Mouse (Mus musculus) left cerebral cortex, postnatal 36 days (tissue): ENCODE data around the gene Ddx27. TPM values are rescaled to one million over a fixed set of nuclear protein-coding genes. Genes with fewer than 3 reads are reported as not detected.
"Not testable (repeated sequence)": the region's sequence is repeated elsewhere in the genome, so short reads cannot be mapped to it uniquely, and the experiment has no call there.

Experiments
- DNase-seq, 2 experiments: peaks; one replicate each; pipeline ENCODE4 v3.0.0; 2021 to 2022; ENCODE audit warnings: low spot score in 2 of 2, mixed read lengths in 1 of 2
- intact Hi-C: fragments of 180-260 bp; cut with DNase I; formaldehyde crosslinking; loops from one replicate; pipeline ENCODE4 v1.15.1; 2025
- total RNA-seq, 2 experiments: library from RNA; stranded (reverse); gene quantifications; 2 replicates each; pipeline ENCODE4 v1.2.3; 2021

Gene Ddx27
- 10 to 100 TPM; 26.0 to 39.1 TPM for total RNA-seq

GRCm38 (mm10) chr2:167014702-167015381, at the start of gene Ddx27:
Gene Ddx27, plus strand, starts transcription at chr2:167015193.
- peak; percentile 93 to 95 for DNase-seq
- intact Hi-C loops = loop anchor here (5.0 kb wide), 1 partner anchor 42 kb away; no protein-coding TSS in a partner anchor

- no peak for DNase-seq
- intact Hi-C loops = no loop called here
These were observed 41.8 kb upstream of the Ddx27 start for GRCm38 (mm10) chr2:166973153-166973552.

GRCm38 (mm10) chr2:166974177-166974872, 40.7 kb upstream of the Ddx27 start:
- intact Hi-C loops = no loop called here
- no peak for DNase-seq

- DNase-seq = no peak
- intact Hi-C loops = no loop called here
These were observed 38.6 kb upstream of the Ddx27 start for GRCm38 (mm10) chr2:166976356-166976755.

GRCm38 (mm10) chr2:166977490-166977889, 37.5 kb upstream of the Ddx27 start:
- intact Hi-C loops = no loop called here
- DNase-seq = no peak

GRCm38 (mm10) chr2:166980161-166980560, 34.8 kb upstream of the Ddx27 start:
- intact Hi-C loops = no loop called here
- DNase-seq = no peak

- no peak for DNase-seq
- intact Hi-C loops = no loop called here
These were observed 31.6 kb upstream of the Ddx27 start for GRCm38 (mm10) chr2:166983351-166983894.

- DNase-seq = no peak
- intact Hi-C loops = no loop called here
These were observed 24.1 kb upstream of the Ddx27 start for GRCm38 (mm10) chr2:166990861-166991260.

- intact Hi-C loops = no loop called here
- no peak for DNase-seq
These were observed 23.0 kb upstream of the Ddx27 start for GRCm38 (mm10) chr2:166991945-166992344.

GRCm38 (mm10) chr2:166995021-166995795, 19.8 kb upstream of the Ddx27 start:
- peak in 1 of 2 experiments; percentile 23 for DNase-seq
- intact Hi-C loops = no loop called here

- intact Hi-C loops = no loop called here
- DNase-seq = peak; percentile 94
These were observed 19.0 kb upstream of the Ddx27 start, which contains the start of gene Stau1 for GRCm38 (mm10) chr2:166995796-166996532. Gene Stau1, minus strand, starts transcription at chr2:166996299.

- DNase-seq = no peak
- intact Hi-C loops = no loop called here
These were observed 18.5 kb upstream of the Ddx27 start for GRCm38 (mm10) chr2:166996533-166996894.

- no peak for DNase-seq
- intact Hi-C loops = loop anchor here (10.0 kb wide), 1 partner anchor 117 kb away; no protein-coding TSS in a partner anchor
These were observed 13.5 kb upstream of the Ddx27 start for GRCm38 (mm10) chr2:167001486-167001885.

GRCm38 (mm10) chr2:167004099-167004854, 10.7 kb upstream of the Ddx27 start:
- intact Hi-C loops = loop anchor here (2.0 to 10.0 kb wide), 2 partner anchors 47 to 119 kb away; no protein-coding TSS in a partner anchor
- DNase-seq = peak; percentile 62 to 63

- intact Hi-C loops = loop anchor here (10.0 kb wide), 1 partner anchor 122 kb away; no protein-coding TSS in a partner anchor
These were observed 8.6 kb upstream of the Ddx27 start for GRCm38 (mm10) chr2:167006355-167006754.

GRCm38 (mm10) chr2:167007001-167007491, 7.9 kb upstream of the Ddx27 start:
- peak in 1 of 2 experiments; percentile 20 for DNase-seq
- intact Hi-C loops = loop anchor here (10.0 kb wide), 1 partner anchor 122 kb away; no protein-coding TSS in a partner anchor

More at GRCm38 (mm10) chr2:167006355-167006754, 8.6 kb upstream of the Ddx27 start:
- no peak for DNase-seq

- intact Hi-C loops = loop anchor here (10.0 kb wide), 1 partner anchor 123 kb away; no protein-coding TSS in a partner anchor
- not testable (repeated sequence) for DNase-seq
These were observed 7.4 kb upstream of the Ddx27 start for GRCm38 (mm10) chr2:167007565-167007964.

- no peak for DNase-seq
- intact Hi-C loops = loop anchor here (10.0 kb wide), 1 partner anchor 125 kb away; no protein-coding TSS in a partner anchor
These were observed 5.5 kb upstream of the Ddx27 start for GRCm38 (mm10) chr2:167009483-167009882.
